Comparison of ENCODE assay signal across 8 mouse cellular contexts in the genomic region with DNA sequence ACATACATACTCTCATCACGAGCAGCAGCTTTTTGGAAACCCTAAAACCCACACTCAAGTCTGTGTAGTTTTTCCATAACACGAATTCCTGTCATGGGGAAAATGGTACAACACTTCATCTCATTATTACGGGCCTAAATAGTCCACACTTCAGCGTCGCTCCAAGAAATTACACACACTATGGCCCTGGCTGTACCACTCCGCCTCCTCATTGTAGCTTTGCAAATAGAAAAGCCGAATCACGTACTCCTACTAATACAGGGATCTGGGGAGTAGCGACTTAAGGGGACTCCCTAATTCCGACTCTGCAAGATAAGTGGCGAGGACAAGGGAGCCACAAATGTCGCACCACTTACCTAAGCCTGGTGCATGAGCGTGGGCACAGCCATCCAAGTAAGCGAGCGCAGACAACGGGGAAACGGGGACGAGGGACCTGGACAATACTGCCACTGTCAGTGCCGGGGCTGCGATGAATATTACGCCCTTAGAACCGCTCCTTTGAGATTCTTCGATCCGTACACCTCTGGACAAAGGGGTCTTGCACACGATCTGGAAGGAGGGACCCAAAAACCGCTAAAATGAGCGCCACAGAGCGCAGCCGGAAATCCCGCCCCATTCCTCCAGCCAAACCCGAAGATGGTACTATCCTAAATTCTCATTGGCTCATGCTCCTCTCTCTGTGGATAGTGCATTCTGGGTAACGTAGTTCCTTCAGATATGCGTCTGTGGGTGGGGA. TPM values are rescaled to one million over a fixed set of nuclear protein-coding genes. Genes with fewer than 3 reads are reported as not detected.
DNase-seq lines count a peak whose midpoint lies in the region; ATAC-seq and TF ChIP-seq lines count a peak whose summit lies in the region.

TSS of gene Zik1 (minus strand) at position 609 of the 736 bp plus-strand sequence.

- peak within 1 kb of the TSS; percentile 62 for H3K9ac ChIP-seq in forebrain, embryonic 15.5 days (replicated peaks)
- H3K9ac ChIP-seq in liver, embryonic 14.5 days (replicated peaks) = peak within 1 kb of the TSS; percentile 68
- H3K9ac ChIP-seq in neural tube, embryonic 11.5 days (ENCODE audit: low read length) = peak within 1 kb of the TSS; percentile 78
- peak within 1 kb of the TSS; percentile 60 for H3K9ac ChIP-seq in stomach, postnatal 0 days (ENCODE audit: low read length)

- ATAC-seq in forebrain, embryonic 15.5 days (replicated peaks) = peak; percentile 98
- peak; percentile 97 for ATAC-seq in liver, embryonic 14.5 days (ENCODE audit: insufficient read depth)
- ATAC-seq in neural tube, embryonic 11.5 days (ENCODE audit: insufficient read depth, low FRiP score, low TSS enrichment) = peak; percentile 99
- peak; percentile 95 for ATAC-seq in stomach, postnatal 0 days (ENCODE audit: low FRiP score, low TSS enrichment)

- H3K4me2 ChIP-seq in forebrain, embryonic 15.5 days (replicated peaks) = peak within 1 kb of the TSS; percentile 63
- peak within 1 kb of the TSS; percentile 70 for H3K4me2 ChIP-seq in liver, embryonic 14.5 days (ENCODE audit: low read depth)
- H3K4me2 ChIP-seq in neural tube, embryonic 11.5 days (ENCODE audit: low read depth) = peak within 1 kb of the TSS; percentile 54
- H3K4me2 ChIP-seq in stomach, postnatal 0 days (replicated peaks; ENCODE audit: low read depth) = peak within 1 kb of the TSS; percentile 66

- TF ChIP-seq CTCF in cerebellum, adult 2 months (IDR thresholded peaks at IDR 0.05; ENCODE audit: borderline replicate concordance, insufficient read depth, low read depth, low read length) = no peak
- TF ChIP-seq CTCF in liver, embryonic 14.5 days (IDR thresholded peaks at IDR 0.05; ENCODE audit: low read depth) = no peak
- no peak for TF ChIP-seq CTCF in stomach, postnatal 0 days (IDR thresholded peaks at IDR 0.05; ENCODE audit: low read depth)

- no peak within 1 kb of the TSS for H3K27ac ChIP-seq in cerebellum, adult 2 months (ENCODE audit: insufficient read depth, low read length)
- H3K27ac ChIP-seq in forebrain, embryonic 15.5 days (replicated peaks) = peak within 1 kb of the TSS; percentile 85
- no peak within 1 kb of the TSS for H3K27ac ChIP-seq in liver, embryonic 14.5 days
- H3K27ac ChIP-seq in neural tube, embryonic 11.5 days (ENCODE audit: low read depth, low read length) = no peak within 1 kb of the TSS
- H3K27ac ChIP-seq in stomach, postnatal 0 days (replicated peaks) = 0 out of 2 replicates have a peak within 1 kb of the TSS, but pooled peaks have one; percentile 24

- under 1% methylated on average over 33 of the region's 33 CpGs for WGBS in cerebellum, adult 2 months
- under 1% methylated on average over 33 of the region's 33 CpGs for WGBS in forebrain, embryonic 15.5 days
- 2% methylated on average over 33 of the region's 33 CpGs for WGBS in liver, embryonic 14.5 days (ENCODE audit: insufficient replicate concordance)
- WGBS in neural tube, embryonic 11.5 days = 2% methylated on average over 33 of the region's 33 CpGs
- WGBS in stomach, postnatal 0 days = under 1% methylated on average over 33 of the region's 33 CpGs

- intact Hi-C loops in heart, postnatal 14 days (cut with DNase I) = no loop called here

- TF ChIP-seq POLR2A in cerebellum, adult 2 months (IDR thresholded peaks at IDR 0.05; ENCODE audit: borderline replicate concordance, insufficient read depth, low read length) = peak; percentile 53; the same call in 1 of the 2 replicates

- peaks cover 30% of the 10 kb centered on the region for H3K36me3 ChIP-seq in forebrain, embryonic 15.5 days
- H3K36me3 ChIP-seq in liver, embryonic 14.5 days (replicated peaks; ENCODE audit: control insufficient read depth, insufficient read depth, low read depth) = no peaks in the 10 kb centered on the region; the same call in 1 of the 2 replicates
- H3K36me3 ChIP-seq in neural tube, embryonic 11.5 days (ENCODE audit: control insufficient read depth, insufficient read depth, low read length) = peaks cover 18% of the 10 kb centered on the region
- H3K36me3 ChIP-seq in stomach, postnatal 0 days (ENCODE audit: control insufficient read depth, insufficient read depth, low read length) = no peaks in the 10 kb centered on the region

- peak within 1 kb of the TSS; percentile 71 for H3K4me3 ChIP-seq in cerebellum, adult 2 months (replicated peaks; ENCODE audit: insufficient read depth, low read depth, low read length)
- H3K4me3 ChIP-seq in forebrain, embryonic 15.5 days = peak within 1 kb of the TSS; percentile 66
- peak within 1 kb of the TSS; percentile 71 to 88 for H3K4me3 ChIP-seq in liver, embryonic 14.5 days (ENCODE audit: insufficient read depth in 1 of 2, low read depth in 2 of 2, low read length in 2 of 2)
- peak within 1 kb of the TSS; percentile 55 for H3K4me3 ChIP-seq in neural tube, embryonic 11.5 days (ENCODE audit: low read depth, low read length)
- peak within 1 kb of the TSS; percentile 60 for H3K4me3 ChIP-seq in stomach, postnatal 0 days (ENCODE audit: low read depth, low read length)

- H3K4me1 ChIP-seq in cerebellum, adult 2 months (ENCODE audit: control insufficient read depth, insufficient read depth, low read length) = no peaks in the 10 kb centered on the region
- peaks cover 22% of the 10 kb centered on the region for H3K4me1 ChIP-seq in forebrain, embryonic 15.5 days
- peaks cover 0 to 5% of the 10 kb centered on the region in 2 experiments; a peak in 1 of 4 replicates for H3K4me1 ChIP-seq in liver, embryonic 14.5 days (replicated peaks; ENCODE audit: control insufficient read depth in 2 of 2, insufficient read depth in 2 of 2, low read length in 1 of 2)
- H3K4me1 ChIP-seq in neural tube, embryonic 11.5 days (ENCODE audit: control insufficient read depth, insufficient read depth, low read length) = 0 out of 2 replicates have a peak, but pooled peaks cover 3% of the 10 kb centered on the region
- no peaks in the 10 kb centered on the region for H3K4me1 ChIP-seq in stomach, postnatal 0 days (replicated peaks; ENCODE audit: control insufficient read depth, insufficient read depth)

- peak; percentile 63 for DNase-seq in MN1 (ENCODE audit: low spot score)
- DNase-seq in cerebellum, adult 2 months = peak; percentile 79 to 82
- DNase-seq in heart, postnatal 14 days = peak; percentile 49 to 70
- DNase-seq in kidney, postnatal 4 days = peak; percentile 73 to 83
- peak; percentile 53 to 68 (median 54) for DNase-seq in liver, embryonic 14.5 days (ENCODE audit: low read depth in 3 of 3, low spot score in 3 of 3)
- DNase-seq in neural tube, embryonic 11.5 days (ENCODE audit: low spot score) = peak; percentile 86
- peak; percentile 51 for DNase-seq in stomach, postnatal 0 days (ENCODE audit: low spot score)

- TF ChIP-seq EP300 in liver, embryonic 14.5 days (IDR thresholded peaks at IDR 0.05; ENCODE audit: low read depth) = no peak
- TF ChIP-seq EP300 in stomach, postnatal 0 days (optimal IDR thresholded peaks at IDR 0.05) = no peak

- no peaks in the 10 kb centered on the region for H3K9me3 ChIP-seq in forebrain, embryonic 15.5 days
- no peaks in the 10 kb centered on the region for H3K9me3 ChIP-seq in liver, embryonic 14.5 days (ENCODE audit: control insufficient read depth, low read length)
- no peaks in the 10 kb centered on the region for H3K9me3 ChIP-seq in neural tube, embryonic 11.5 days (ENCODE audit: control insufficient read depth, low read length)
- no peaks in the 10 kb centered on the region for H3K9me3 ChIP-seq in stomach, postnatal 0 days (ENCODE audit: control insufficient read depth, low read length)

- H3K27me3 ChIP-seq in cerebellum, adult 2 months (ENCODE audit: control insufficient read depth, insufficient read depth, low read length) = no peaks in the 10 kb centered on the region
- H3K27me3 ChIP-seq in forebrain, embryonic 15.5 days = no peaks in the 10 kb centered on the region
- no peaks in the 10 kb centered on the region for H3K27me3 ChIP-seq in liver, embryonic 14.5 days (ENCODE audit: control insufficient read depth, insufficient read depth, low read length)
- no peaks in the 10 kb centered on the region for H3K27me3 ChIP-seq in neural tube, embryonic 11.5 days (ENCODE audit: control insufficient read depth, insufficient read depth, low read length)
- no peaks in the 10 kb centered on the region for H3K27me3 ChIP-seq in stomach, postnatal 0 days (ENCODE audit: control insufficient read depth, insufficient read depth, low read length)

RNA-seq across cellular contexts. Expression of gene Zik1, which starts in this region (rescaled TPM):
- polyA plus RNA-seq in cerebellum, adult 2 months (2012; rRNA removed) = 6.0 and 6.1 TPM in 2 replicates
- polyA plus RNA-seq in forebrain, embryonic 15.5 days (2015; fragmentation: Nextera tagmentation; extraction: Ambion mirVana) = 54.4 and 54.6 TPM in 2 replicates
- total RNA-seq in heart, postnatal 14 days (2021) = 1 to 10 TPM; 1.7 to 2.1 TPM
- 0.74 and 1.1 TPM in 2 replicates for polyA plus RNA-seq in liver, embryonic 14.5 days (2012; rRNA removed)
- 2.1 and 3.1 TPM in 2 replicates for polyA plus RNA-seq in liver, embryonic 14.5 days (2014; fragmentation: Nextera tagmentation; extraction: Ambion mirVana)
- polyA plus RNA-seq in neural tube, embryonic 11.5 days (2014; fragmentation: Nextera tagmentation; extraction: Ambion mirVana) = 41.3 and 47.7 TPM in 2 replicates
- 2.0 and 2.1 TPM in 2 replicates for polyA plus RNA-seq in stomach, postnatal 0 days (2015; fragmentation: Nextera tagmentation; extraction: Ambion mirVana)

Comparison
In these comparisons a context has a peak if more than half of its experiments do, and no peak if none do; other contexts are left out.
1. H3K27ac ChIP-seq: peak in forebrain, embryonic 15.5 days (single experiment) and stomach, postnatal 0 days (single experiment); none in cerebellum, adult 2 months (single experiment), liver, embryonic 14.5 days (single experiment) and neural tube, embryonic 11.5 days (single experiment).
2. Peak in every context shown above with its lines, with median percentiles within 50 percentile points of each other: DNase-seq, H3K4me3 ChIP-seq, ATAC-seq, H3K4me2 ChIP-seq and H3K9ac ChIP-seq.